Mouse (Mus musculus): Measurements from ENCODE around the gene Prkci. TPM values are rescaled to one million over a fixed set of nuclear protein-coding genes. Genes with fewer than 3 reads are reported as not detected.

Prkci gene
- polyA plus RNA-seq, 1 experiment from 2014 or later: 3.8 TPM

DNA sequence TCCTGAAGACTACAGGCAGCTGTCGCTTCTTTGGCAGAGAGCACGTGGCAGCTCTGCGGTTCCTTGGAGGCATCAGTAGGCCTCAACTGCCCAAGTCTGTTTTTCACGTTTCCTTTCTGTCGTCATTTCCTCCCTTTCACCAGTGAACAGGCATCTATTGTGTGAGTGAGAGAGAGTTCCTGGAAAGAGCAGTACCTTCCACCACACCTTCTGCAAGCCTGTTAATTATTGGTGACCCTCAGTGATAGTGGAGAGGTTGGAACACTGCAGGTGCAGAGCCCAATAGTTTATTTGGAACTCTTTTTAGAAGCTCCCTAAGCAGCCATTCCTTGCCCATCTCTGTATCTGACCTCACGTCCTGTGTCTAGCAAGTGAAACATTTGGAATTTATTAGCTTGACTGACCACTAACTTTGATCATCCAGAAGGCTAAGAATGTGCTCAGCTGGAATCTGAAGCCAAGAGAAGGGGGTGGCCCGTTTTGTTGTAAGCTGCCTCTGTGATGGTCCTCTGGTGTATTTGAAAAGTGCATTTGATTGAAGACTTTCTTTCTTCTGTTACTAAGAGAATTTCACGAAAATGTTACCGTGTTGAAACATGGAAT, 21.1 kb downstream of the Prkci start:
- H3K27ac ChIP-seq (ENCODE audit: low read depth): no peak overlapping the region
- no peaks in the 10 kb centered on the region for H3K27me3 ChIP-seq (ENCODE audit: insufficient read depth, low read length)
- peaks cover 15% of the 10 kb centered on the region for H3K4me1 ChIP-seq (ENCODE audit: insufficient read depth)
- 53% methylated on average over 9 of the region's 9 CpGs for WGBS (ENCODE audit: insufficient replicate concordance)
- H3K36me3 ChIP-seq (replicated peaks; ENCODE audit: insufficient read depth, low read length): no peaks in the 10 kb centered on the region
- ATAC-seq (no peak), DNase-seq (no peak)
- no peak overlapping the region for H3K9ac ChIP-seq (replicated peaks)
- H3K9me3 ChIP-seq (ENCODE audit: low read length): no peaks in the 10 kb centered on the region
- no peak overlapping the region for H3K4me2 ChIP-seq (ENCODE audit: low read depth, low read length)
- TF ChIP-seq CTCF (IDR thresholded peaks at IDR 0.05; ENCODE audit: low read depth) (no peak), EP300 (IDR thresholded peaks at IDR 0.05; ENCODE audit: low read depth) (no peak)
- H3K4me3 ChIP-seq (ENCODE audit: low read depth, low read length): no peak overlapping the region

DNA sequence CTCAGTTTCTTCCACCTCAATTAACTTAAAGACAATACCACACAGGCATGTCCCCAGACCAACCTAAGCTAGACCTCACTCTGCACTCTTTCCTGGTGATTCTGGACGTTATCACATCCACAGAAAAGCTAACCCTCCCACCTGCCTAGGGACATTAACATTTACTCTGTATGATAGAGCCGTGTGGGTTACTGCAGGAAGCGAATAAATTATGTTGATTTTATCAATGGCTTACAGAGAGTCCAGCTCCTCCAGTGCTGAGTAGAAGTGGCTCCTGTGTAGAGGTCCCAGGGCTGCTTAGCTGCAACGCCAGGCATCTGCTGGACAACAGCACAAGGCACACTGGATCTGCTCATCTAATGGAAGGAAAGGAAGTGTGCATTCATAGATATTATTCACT, 22.1 kb downstream of the Prkci start:
- 57% methylated on average over 4 of the region's 4 CpGs for WGBS (ENCODE audit: insufficient replicate concordance)
- no peaks in the 10 kb centered on the region for H3K9me3 ChIP-seq (ENCODE audit: low read length)
- DNase-seq: no peak
- H3K4me2 ChIP-seq (ENCODE audit: low read depth, low read length): no peak overlapping the region
- TF ChIP-seq CTCF (IDR thresholded peaks at IDR 0.05; ENCODE audit: low read depth) (no peak), EP300 (IDR thresholded peaks at IDR 0.05; ENCODE audit: low read depth) (no peak)
- no peak overlapping the region for H3K9ac ChIP-seq (replicated peaks)
- H3K4me3 ChIP-seq (ENCODE audit: low read depth, low read length): no peak overlapping the region
- peaks cover 15% of the 10 kb centered on the region for H3K4me1 ChIP-seq (ENCODE audit: insufficient read depth)
- no peaks in the 10 kb centered on the region for H3K27me3 ChIP-seq (ENCODE audit: insufficient read depth, low read length)
- H3K36me3 ChIP-seq (replicated peaks; ENCODE audit: insufficient read depth, low read length): no peaks in the 10 kb centered on the region
- no peak for ATAC-seq
- H3K27ac ChIP-seq (ENCODE audit: low read depth): no peak overlapping the region

DNA sequence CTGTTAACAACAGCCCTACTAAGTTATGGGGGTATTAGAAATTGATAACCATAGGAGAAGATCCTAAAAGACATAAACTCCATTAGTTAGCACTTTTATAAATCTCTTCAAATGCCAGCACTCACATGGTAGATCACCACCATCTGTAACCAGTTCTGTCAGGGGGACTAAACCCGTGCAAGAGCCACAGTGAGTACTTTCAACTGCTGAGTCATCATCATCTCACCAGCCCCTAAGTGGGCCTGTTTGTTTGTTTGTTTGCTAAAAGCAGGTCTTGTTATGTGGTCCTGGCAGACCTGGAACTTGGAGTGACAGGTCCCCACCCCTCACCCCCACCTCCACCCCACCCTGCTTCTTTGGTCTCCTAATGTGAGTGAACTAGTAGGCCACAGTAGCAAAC, 23.7 kb downstream of the Prkci start:
- DNase-seq (no peak), ATAC-seq (no peak)
- peaks cover 15% of the 10 kb centered on the region for H3K4me1 ChIP-seq (ENCODE audit: insufficient read depth)
- 70% methylated on average over 1 of the region's 1 CpGs for WGBS (ENCODE audit: insufficient replicate concordance)
- no peak overlapping the region for H3K4me3 ChIP-seq (ENCODE audit: low read depth, low read length)
- no peaks in the 10 kb centered on the region for H3K36me3 ChIP-seq (replicated peaks; ENCODE audit: insufficient read depth, low read length)
- H3K27me3 ChIP-seq (ENCODE audit: insufficient read depth, low read length): no peaks in the 10 kb centered on the region
- H3K4me2 ChIP-seq (ENCODE audit: low read depth, low read length): no peak overlapping the region
- H3K9ac ChIP-seq (replicated peaks): no peak overlapping the region
- H3K9me3 ChIP-seq (ENCODE audit: low read length): no peaks in the 10 kb centered on the region
- no peak overlapping the region for H3K27ac ChIP-seq (ENCODE audit: low read depth)
- TF ChIP-seq EP300 (IDR thresholded peaks at IDR 0.05; ENCODE audit: low read depth) (no peak), CTCF (IDR thresholded peaks at IDR 0.05; ENCODE audit: low read depth) (no peak)

DNA sequence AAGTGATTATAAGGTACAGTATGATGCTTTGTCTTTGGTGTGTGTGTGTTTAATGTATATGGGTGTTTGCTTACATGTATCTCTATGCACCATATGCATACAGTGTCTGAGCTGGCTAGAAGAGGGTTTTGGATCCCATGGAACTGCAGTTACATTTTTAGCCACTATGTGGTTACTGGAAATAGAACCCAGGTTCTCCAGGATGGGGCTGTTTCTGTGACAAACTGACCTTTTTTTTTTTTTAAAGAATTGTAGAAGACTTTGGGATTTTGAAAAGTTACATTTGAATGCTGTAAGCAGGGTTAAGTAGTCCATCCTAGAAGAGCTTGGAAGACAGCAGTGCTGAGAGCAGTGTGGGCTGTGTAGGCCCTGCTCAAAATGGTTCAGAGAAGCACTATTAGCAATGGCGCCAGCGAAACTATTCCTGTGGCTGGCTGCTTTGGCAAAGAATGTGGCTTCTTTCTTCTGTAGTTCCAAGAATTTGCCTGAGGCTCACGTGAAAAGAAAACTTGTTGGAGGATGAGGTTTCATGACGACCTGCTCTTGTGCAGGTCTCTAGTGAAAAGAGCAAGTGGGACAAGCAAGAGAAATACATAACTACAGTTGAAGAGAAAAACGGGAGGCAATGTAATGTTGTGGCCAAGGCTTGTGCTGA, 24.4 kb downstream of the Prkci start:
- Histone ChIP-seq H3K9ac (replicated peaks) (no peak overlapping the region), H3K4me3 (ENCODE audit: low read depth, low read length) (no peak overlapping the region), H3K27me3 (ENCODE audit: insufficient read depth, low read length) (no peaks in the 10 kb centered on the region), H3K4me1 (ENCODE audit: insufficient read depth) (peaks cover 15% of the 10 kb centered on the region), H3K9me3 (ENCODE audit: low read length) (no peaks in the 10 kb centered on the region), H3K4me2 (ENCODE audit: low read depth, low read length) (no peak overlapping the region), H3K27ac (ENCODE audit: low read depth) (no peak overlapping the region), H3K36me3 (replicated peaks; ENCODE audit: insufficient read depth, low read length) (no peaks in the 10 kb centered on the region)
- WGBS (ENCODE audit: insufficient replicate concordance): 85% methylated on average over 5 of the region's 5 CpGs
- ATAC-seq (no peak), DNase-seq (no peak)
- no peak for TF ChIP-seq CTCF (IDR thresholded peaks at IDR 0.05; ENCODE audit: low read depth)
- no peak for TF ChIP-seq EP300 (IDR thresholded peaks at IDR 0.05; ENCODE audit: low read depth)

DNA sequence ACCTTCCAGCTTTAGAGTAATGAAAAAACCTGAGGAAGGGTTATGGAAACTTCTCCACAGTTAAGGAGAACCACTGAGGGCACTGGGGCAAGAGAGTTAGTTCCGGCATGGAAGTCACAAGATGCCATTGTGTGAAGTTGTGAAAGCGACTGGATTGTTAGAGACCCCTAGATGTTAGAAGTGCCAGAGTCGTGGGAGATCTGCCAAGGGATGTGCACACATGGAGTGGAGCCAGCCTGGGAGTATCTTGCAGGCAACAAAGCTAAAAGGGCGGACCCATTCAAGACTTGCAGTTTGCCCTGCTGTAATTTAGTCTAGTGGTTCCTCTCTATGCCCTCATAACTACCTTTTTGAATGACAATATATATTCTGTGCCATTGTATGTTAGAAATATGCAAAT, 25.1 kb downstream of the Prkci start:
- DNase-seq (no peak), ATAC-seq (no peak)
- TF ChIP-seq CTCF (IDR thresholded peaks at IDR 0.05; ENCODE audit: low read depth) (no peak), EP300 (IDR thresholded peaks at IDR 0.05; ENCODE audit: low read depth) (no peak)
- Histone ChIP-seq H3K4me3 (ENCODE audit: low read depth, low read length) (no peak overlapping the region), H3K4me2 (ENCODE audit: low read depth, low read length) (no peak overlapping the region), H3K27ac (ENCODE audit: low read depth) (no peak overlapping the region), H3K27me3 (ENCODE audit: insufficient read depth, low read length) (no peaks in the 10 kb centered on the region), H3K4me1 (ENCODE audit: insufficient read depth) (peaks cover 15% of the 10 kb centered on the region), H3K9ac (replicated peaks) (no peak overlapping the region), H3K9me3 (ENCODE audit: low read length) (no peaks in the 10 kb centered on the region), H3K36me3 (replicated peaks; ENCODE audit: insufficient read depth, low read length) (no peaks in the 10 kb centered on the region)
- 74% methylated on average over 4 of the region's 4 CpGs for WGBS (ENCODE audit: insufficient replicate concordance)

DNA sequence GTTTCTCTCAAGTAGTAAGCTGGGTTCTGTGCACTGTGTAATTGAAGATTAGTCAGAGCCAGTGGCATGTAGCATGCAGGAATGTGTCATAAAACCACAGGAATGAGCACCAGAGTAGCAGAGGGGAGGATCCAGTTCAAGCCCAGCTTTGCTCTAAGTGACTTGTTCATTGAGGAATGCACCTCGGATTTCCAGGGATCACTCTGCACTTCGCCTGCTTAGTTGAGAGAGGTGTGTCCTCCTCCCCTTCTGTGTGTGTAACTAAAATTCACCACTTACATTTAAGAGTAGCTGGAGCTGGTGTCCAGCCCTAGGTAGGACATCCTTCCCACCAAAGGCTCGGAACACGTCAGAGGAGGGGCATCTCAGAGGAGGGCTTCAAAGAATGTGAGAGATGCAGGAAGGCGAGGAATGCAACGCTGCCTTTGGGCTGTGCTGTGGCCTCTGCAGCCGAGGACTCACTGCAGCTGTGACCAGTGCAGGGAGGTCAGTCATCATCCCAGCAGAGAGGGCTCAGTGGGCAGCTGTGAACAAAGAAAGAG, 27.4 kb downstream of the Prkci start:
- ATAC-seq: no peak

More for the DNA sequence above, 27.4 kb downstream of the Prkci start:
- no peaks in the 10 kb centered on the region for H3K9me3 ChIP-seq (ENCODE audit: low read length)
- 70% methylated on average over 7 of the region's 7 CpGs for WGBS (ENCODE audit: insufficient replicate concordance)
- no peak overlapping the region for H3K4me3 ChIP-seq (ENCODE audit: low read depth, low read length)
- H3K4me2 ChIP-seq (ENCODE audit: low read depth, low read length): no peak overlapping the region
- H3K36me3 ChIP-seq (replicated peaks; ENCODE audit: insufficient read depth, low read length): no peaks in the 10 kb centered on the region
- no peak overlapping the region for H3K27ac ChIP-seq (ENCODE audit: low read depth)
- DNase-seq: no peak
- TF ChIP-seq EP300 (IDR thresholded peaks at IDR 0.05; ENCODE audit: low read depth): no peak
- H3K9ac ChIP-seq (replicated peaks): no peak overlapping the region
- H3K27me3 ChIP-seq (ENCODE audit: insufficient read depth, low read length): no peaks in the 10 kb centered on the region
- H3K4me1 ChIP-seq (ENCODE audit: insufficient read depth): 0 out of 2 replicates have a peak, but pooled peaks cover 2% of the 10 kb centered on the region
